22 mouse cellular contexts compared by ENCODE assay signal in genomic region chr17:17655829-17656176, GRCm38 (mm10). TPM values are rescaled to one million over a fixed set of nuclear protein-coding genes. Genes with fewer than 3 reads are reported as not detected.
"Had no signal": no experiment of that assay in that cellular context is flagged by ENCODE, and none has a peak within 500 bp of the region (broad histone marks: within the 10 kb centered on the region; RNA-seq: fewer than 3 reads in every experiment).

No protein-coding gene starts in this region.

- H3K27ac ChIP-seq: liver, embryonic 15.5 days; lung, embryonic 15.5 days; macrophage; neural tube, embryonic 12.5 days; stomach, embryonic 15.5 days; stomach, postnatal 0 days had no signal

- H3K9ac ChIP-seq: liver, embryonic 15.5 days; liver, postnatal 0 days; lung, embryonic 15.5 days; neural tube, embryonic 12.5 days; stomach, embryonic 15.5 days had no signal

- DNase-seq: liver, postnatal 0 days; lung, adult 2 months; lung, postnatal 14 days; lung, postnatal 36 days; right cerebral cortex, postnatal 14 days; thymus, adult 2 months; thymus, postnatal 25 days; thymus, postnatal 4 days had no signal

- H3K4me3 ChIP-seq: liver, embryonic 15.5 days; lung, embryonic 15.5 days; neural tube, embryonic 12.5 days; stomach, embryonic 15.5 days had no signal

- H3K36me3 ChIP-seq: liver, embryonic 15.5 days; lung, embryonic 15.5 days; neural tube, embryonic 12.5 days; stomach, embryonic 15.5 days had no signal

- H3K4me2 ChIP-seq: liver, embryonic 15.5 days; lung, embryonic 15.5 days; stomach, embryonic 15.5 days had no signal

- H3K27me3 ChIP-seq: liver, embryonic 15.5 days; lung, embryonic 15.5 days; megakaryocyte, embryonic 14.5 days; neural tube, embryonic 12.5 days; stomach, embryonic 15.5 days had no signal

- H3K9me3 ChIP-seq: liver, embryonic 15.5 days; lung, embryonic 15.5 days; neural tube, embryonic 12.5 days; stomach, embryonic 15.5 days had no signal

- H3K4me1 ChIP-seq: liver, embryonic 15.5 days; lung, embryonic 15.5 days; neural tube, embryonic 12.5 days; stomach, embryonic 15.5 days had no signal

- ATAC-seq: liver, postnatal 0 days; lung, postnatal 0 days; midbrain, embryonic 16.5 days had no signal

RNA-seq across cellular contexts. Expression of gene Vmn2r90, which starts 47.7 kb away (rescaled TPM):
- total RNA-seq: monocyte, adult 5-6 weeks; neutrophil, adult 5-6 weeks had no signal
- polyA plus RNA-seq: liver, embryonic 15.5 days; liver, postnatal 0 days; lung, adult 2 months; lung, embryonic 15.5 days; lung, postnatal 0 days; macrophage; midbrain, embryonic 14.5 days; midbrain, embryonic 16.5 days; neural tube, embryonic 12.5 days; neural tube, embryonic 14.5 days; stomach, embryonic 15.5 days; stomach, postnatal 0 days; thymus, adult 2 months; urinary bladder, adult 2 months had no signal
